Mouse (Mus musculus) testis, adult 2 months (tissue): ENCODE data around the gene Grin2c. TPM values are rescaled to one million over a fixed set of nuclear protein-coding genes. Genes with fewer than 3 reads are reported as not detected.

Experiments
- H3K27ac ChIP-seq: fragments of 200-500 bp; 2 replicates; pipeline ENCODE4 v1.5.1; 2012; ENCODE audit warnings: low read depth, low read length; ENCODE audit not compliant: control insufficient read depth, insufficient read depth
- H3K27me3 ChIP-seq: fragments of 200-500 bp; 2 replicates; pipeline ENCODE4 v1.6.1; 2012; ENCODE audit warnings: mild to moderate bottlenecking, low read length, moderate library complexity; ENCODE audit not compliant: control insufficient read depth, insufficient read depth
- H3K36me3 ChIP-seq: fragments of 200-500 bp; 2 replicates; pipeline ENCODE4 v1.6.1; 2012; ENCODE audit warnings: mild to moderate bottlenecking, low read length; ENCODE audit not compliant: control insufficient read depth, insufficient read depth
- H3K4me1 ChIP-seq: fragments of 200-500 bp; 2 replicates; pipeline ENCODE4 v1.6.1; 2012; ENCODE audit warnings: low read length; ENCODE audit not compliant: control insufficient read depth, insufficient read depth
- H3K4me3 ChIP-seq: fragments of 200-500 bp; 2 replicates; pipeline ENCODE4 v1.5.1; 2012; ENCODE audit warnings: low read depth, mild to moderate bottlenecking, low read length, moderate library complexity, mixed read lengths; ENCODE audit not compliant: control insufficient read depth
- CTCF ChIP-seq: fragments of 200-500 bp; IDR thresholded peaks from 2 replicates; pipeline ENCODE4 v1.5.1; 2012; ENCODE audit warnings: low read depth, mild to moderate bottlenecking, inconsistent platforms, low read length, moderate library complexity; ENCODE audit not compliant: control insufficient read depth, insufficient read depth, insufficient replicate concordance
- POLR2A ChIP-seq: fragments of 200-500 bp; IDR thresholded peaks from 2 replicates; pipeline ENCODE4 v1.6.1; 2012; ENCODE audit warnings: low read depth, mild to moderate bottlenecking, inconsistent platforms, low read length, moderate library complexity; ENCODE audit not compliant: control insufficient read depth
- polyA plus RNA-seq: library from polyadenylated mRNA; depleted of rRNA; stranded (reverse); fragments of >200 nt; gene quantifications from 2 replicates; pipeline ENCODE4 v1.2.3, GENCODE M21; 2012

Gene Grin2c
- polyA plus RNA-seq, 1 experiment = 1.5 TPM

- TF ChIP-seq CTCF (no peak), POLR2A (no peak)
Observed at GRCm38 (mm10) chr11:115290314-115290713, 23.3 kb upstream of the Grin2c start.

GRCm38 (mm10) chr11:115289885-115290284 is 22.8 kb upstream of the Grin2c start:
- Histone ChIP-seq H3K4me1 (peaks cover 9% of the 10 kb centered on the region), H3K27me3 (no peaks in the 10 kb centered on the region), H3K36me3 (no peaks in the 10 kb centered on the region), H3K27ac (no peak overlapping the region), H3K4me3 (no peak overlapping the region)
- TF ChIP-seq CTCF (no peak), POLR2A (no peak)

More at GRCm38 (mm10) chr11:115290314-115290713, 23.3 kb upstream of the Grin2c start:
- H3K27ac ChIP-seq = no peak overlapping the region
- no peak overlapping the region for H3K4me3 ChIP-seq
- H3K36me3 ChIP-seq = no peaks in the 10 kb centered on the region
- no peaks in the 10 kb centered on the region for H3K27me3 ChIP-seq
- peaks cover 9% of the 10 kb centered on the region for H3K4me1 ChIP-seq

GRCm38 (mm10) chr11:115288305-115288704 is 21.3 kb upstream of the Grin2c start:
- peaks cover 7% of the 10 kb centered on the region for H3K4me1 ChIP-seq
- H3K27me3 ChIP-seq = no peaks in the 10 kb centered on the region
- no peaks in the 10 kb centered on the region for H3K36me3 ChIP-seq
- H3K27ac ChIP-seq = no peak overlapping the region
- no peak overlapping the region for H3K4me3 ChIP-seq
- no peak for TF ChIP-seq POLR2A
- no peak for TF ChIP-seq CTCF

GRCm38 (mm10) chr11:115287386-115287785 is 20.3 kb upstream of the Grin2c start:
- TF ChIP-seq CTCF (no peak), POLR2A (no peak)
- H3K4me3 ChIP-seq = no peak overlapping the region
- no peaks in the 10 kb centered on the region for H3K36me3 ChIP-seq
- H3K27ac ChIP-seq = no peak overlapping the region
- peaks cover 8% of the 10 kb centered on the region for H3K4me1 ChIP-seq
- H3K27me3 ChIP-seq = no peaks in the 10 kb centered on the region

- TF ChIP-seq POLR2A (no peak), CTCF (no peak)
- H3K27me3 ChIP-seq = no peaks in the 10 kb centered on the region
- no peak overlapping the region for H3K27ac ChIP-seq
- H3K4me1 ChIP-seq = peaks cover 8% of the 10 kb centered on the region
- no peaks in the 10 kb centered on the region for H3K36me3 ChIP-seq
- no peak overlapping the region for H3K4me3 ChIP-seq
Observed at GRCm38 (mm10) chr11:115286201-115286993, 19.4 kb upstream of the Grin2c start.

- H3K4me1 ChIP-seq = peaks cover 6% of the 10 kb centered on the region
- H3K36me3 ChIP-seq = no peaks in the 10 kb centered on the region
- H3K27ac ChIP-seq = no peak overlapping the region
- no peak overlapping the region for H3K4me3 ChIP-seq
- TF ChIP-seq POLR2A = no peak
- no peak for TF ChIP-seq CTCF
- no peaks in the 10 kb centered on the region for H3K27me3 ChIP-seq
Observed at GRCm38 (mm10) chr11:115285282-115285681, 18.2 kb upstream of the Grin2c start.

- H3K27me3 ChIP-seq = no peaks in the 10 kb centered on the region
- TF ChIP-seq CTCF = no peak
- TF ChIP-seq POLR2A = 0 out of 2 replicates have a peak, but pooled peaks have one; percentile 21
- no peak overlapping the region for H3K4me3 ChIP-seq
- peaks cover 6% of the 10 kb centered on the region for H3K4me1 ChIP-seq
- H3K36me3 ChIP-seq = no peaks in the 10 kb centered on the region
- no peak overlapping the region for H3K27ac ChIP-seq
Observed at GRCm38 (mm10) chr11:115283891-115284620, 17.0 kb upstream of the Grin2c start.
